Mouse (Mus musculus) embryonic stem cell, embryonic (primary cell): Measurements from ENCODE around the gene Slc35g2.

Source experiments
- CTCF ChIA-PET, 4 experiments: fragments of 300-600 bp in 2 of 4; fragments of 350-600 bp in 2 of 4; sonication (Branson Sonifier 250); formaldehyde crosslinking; loops; one replicate each; lab custom pipeline; 2022; ENCODE audit warnings: inconsistent platforms in 2 of 4; lab: Charles Lee
- POLR2A ChIA-PET, 4 experiments: fragments of 300-600 bp in 2 of 4; fragments of 350-600 bp in 2 of 4; sonication (Branson Sonifier 250); formaldehyde crosslinking; loops; one replicate each; lab custom pipeline; 2022; ENCODE audit warnings: antibody characterized with exemption in 4 of 4, inconsistent platforms in 1 of 4; lab: Charles Lee

Gene Slc35g2

DNA sequence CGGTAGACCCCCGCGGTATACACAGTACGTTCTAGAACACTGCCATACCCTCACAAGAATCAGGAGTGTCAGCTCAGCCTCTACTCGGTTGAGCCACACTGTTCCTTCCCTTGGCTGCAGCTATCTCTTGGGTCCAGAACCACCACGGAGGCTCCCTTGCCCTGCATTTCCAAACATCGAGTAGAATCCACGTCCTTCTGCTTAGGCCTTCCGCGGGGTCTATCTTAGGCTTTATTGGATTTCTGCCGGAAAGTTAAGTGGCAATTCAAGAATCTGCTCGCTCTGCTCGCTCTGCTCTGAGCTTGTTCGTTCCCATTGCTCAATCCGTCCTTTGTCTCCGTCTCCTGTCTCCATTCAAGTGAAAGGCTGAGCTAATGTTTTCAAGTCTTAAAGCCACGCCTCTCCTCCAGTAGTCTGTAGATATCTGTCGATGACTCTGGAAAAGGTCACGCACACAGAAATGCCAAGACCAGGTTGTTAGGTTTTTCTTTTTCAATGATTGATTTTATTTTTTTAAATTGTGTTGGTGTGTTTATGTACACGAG, 9.4 kb upstream of the Slc35g2 start:
- CTCF ChIA-PET: interaction anchor here in 3 of 4 experiments (0.7 to 1.2 kb wide), 7 partner anchors 9 to 1774 kb away, joined by 3 to 11 read pairs (median 4); partner anchors contain the start of genes Ephb1 (in 1 of the 3) and Nck1 (in 1 of the 3)
- POLR2A ChIA-PET: interaction anchor here (0.5 to 5.7 kb wide), 25 partner anchors 9 to 1889 kb away, joined by 3 to 77 read pairs (median 5); partner anchors contain the start of genes Stag1 (in 3 of the 4), Nck1 (in 2 of the 4) and Slc35g2 (in 1 of the 4)

DNA sequence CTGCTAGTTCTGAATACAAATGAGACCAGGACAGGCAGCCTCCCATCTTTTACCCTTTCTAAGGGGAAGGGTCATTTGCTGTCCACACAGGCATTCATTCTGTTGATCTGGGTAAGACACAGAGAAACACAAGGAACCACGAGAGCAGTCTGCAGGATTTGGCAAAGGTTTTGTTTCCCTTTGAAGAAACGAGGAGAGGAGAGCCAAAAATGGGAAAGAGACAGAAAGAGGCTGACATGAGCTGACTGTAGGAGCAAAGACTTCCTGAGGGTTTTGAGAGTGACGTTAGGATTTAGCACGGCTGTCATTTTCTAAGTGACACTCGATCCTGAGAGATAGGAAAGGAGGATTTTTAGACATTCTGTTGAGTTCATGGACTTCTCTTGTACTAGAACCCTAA, 3.1 kb upstream of the Slc35g2 start:
- ChIA-PET CTCF (no interaction called here), POLR2A (interaction anchor here in 1 of 4 experiments (0.5 to 0.9 kb wide), 2 partner anchors 11 to 46 kb away, joined by 3 read pairs; no protein-coding TSS in a partner anchor)

DNA sequence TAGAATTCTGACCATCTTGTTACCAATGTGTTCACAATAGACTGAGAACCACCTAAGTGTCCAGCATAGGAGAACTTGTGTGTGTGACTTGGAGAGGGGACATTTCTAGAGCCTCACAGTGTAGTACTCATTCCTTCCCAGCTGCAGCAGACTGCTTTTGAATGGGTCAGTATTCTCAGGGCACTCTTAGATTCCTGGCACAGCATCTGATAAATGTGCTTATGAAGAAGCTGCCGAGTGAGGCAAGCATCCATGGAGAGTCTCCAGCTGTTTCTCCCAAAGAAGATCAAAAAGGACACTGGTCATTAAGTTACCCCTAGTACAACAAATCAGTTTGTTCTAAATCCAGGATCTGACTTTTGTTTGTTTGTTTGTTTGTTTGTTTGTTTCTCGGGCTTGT, 2.4 kb upstream of the Slc35g2 start:
- ChIA-PET CTCF (no interaction called here), POLR2A (no interaction called here)

DNA sequence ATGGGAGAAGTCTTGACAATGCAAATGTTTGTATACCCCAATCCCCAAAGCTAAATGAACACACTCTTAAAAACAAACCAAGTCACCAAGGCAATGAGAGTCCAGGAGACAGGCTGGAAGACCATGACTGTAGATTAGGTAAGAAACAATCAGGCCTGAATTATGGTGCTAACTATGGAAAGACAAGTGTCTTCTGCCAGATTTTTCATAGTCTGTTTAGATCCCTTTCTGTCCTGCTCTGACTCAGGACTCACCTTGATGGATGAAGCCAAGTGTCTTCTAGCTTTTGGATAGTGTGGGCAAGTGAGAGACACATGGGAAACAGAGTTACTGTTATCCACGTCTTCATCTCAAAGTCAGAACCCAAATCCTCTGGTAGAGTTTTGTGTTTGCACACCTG, 621 bp upstream of the Slc35g2 start:
- ChIA-PET CTCF (interaction anchor here in 3 of 4 experiments (0.6 to 2.3 kb wide), 3 partner anchors 9 to 124 kb away, joined by 3 to 14 read pairs (median 3); no protein-coding TSS in a partner anchor), POLR2A (interaction anchor here in 3 of 4 experiments (0.6 to 3.6 kb wide), 9 partner anchors 9 to 387 kb away, joined by 3 to 15 read pairs (median 5); partner anchors contain the start of gene Nck1 (in 2 of the 3))

DNA sequence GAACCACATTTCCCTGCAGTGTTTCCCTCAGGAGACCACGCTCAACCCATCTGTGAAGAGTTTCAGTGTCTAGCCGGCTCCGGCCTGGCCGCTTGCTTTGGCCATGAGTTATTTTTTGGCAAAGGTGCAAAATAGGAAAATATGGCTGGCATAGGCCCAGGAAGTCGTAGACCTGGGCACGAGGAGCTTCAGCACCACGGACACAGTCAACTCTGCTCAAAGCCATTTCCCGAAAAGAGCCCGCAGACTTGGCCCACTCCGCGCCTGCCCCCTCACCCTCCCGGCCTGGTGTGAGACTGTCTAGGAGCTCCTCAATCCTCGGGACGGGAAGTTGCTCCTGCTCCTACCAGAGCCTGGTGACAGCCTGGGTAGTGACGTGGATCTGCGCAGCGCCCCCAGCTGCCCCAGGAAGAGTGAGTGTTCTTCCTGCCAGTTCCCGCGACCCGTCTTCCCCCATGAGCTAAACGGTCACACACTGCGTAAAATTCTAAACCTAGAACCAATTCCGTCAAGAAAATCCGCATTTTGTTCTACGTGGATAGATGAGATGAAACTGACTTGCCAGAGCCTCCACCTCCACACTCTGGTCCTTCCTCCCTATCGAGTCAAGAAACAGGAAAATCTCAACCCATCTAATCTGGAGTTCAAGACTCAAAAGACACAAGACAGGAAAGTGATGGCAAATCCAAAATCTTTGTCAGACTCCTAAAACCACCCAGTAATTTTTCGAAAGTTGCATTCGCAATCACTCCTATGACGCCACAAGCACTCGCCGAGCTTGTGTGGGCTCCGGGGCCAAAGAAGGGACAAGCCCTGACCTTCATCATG, 878 bp downstream of the Slc35g2 start:
- CTCF ChIA-PET: interaction anchor here in 3 of 4 experiments (0.6 to 2.3 kb wide), 13 partner anchors 9 to 1922 kb away, joined by 3 to 14 read pairs (median 4); partner anchors contain the start of gene Nck1 (in 2 of the 3)
- POLR2A ChIA-PET: interaction anchor here (0.5 to 3.6 kb wide), 22 partner anchors 11 to 465 kb away, joined by 3 to 16 read pairs (median 4); partner anchors contain the start of genes Nck1 (in 4 of the 4), Stag1 (in 2 of the 4) and Pccb (in 1 of the 4)

DNA sequence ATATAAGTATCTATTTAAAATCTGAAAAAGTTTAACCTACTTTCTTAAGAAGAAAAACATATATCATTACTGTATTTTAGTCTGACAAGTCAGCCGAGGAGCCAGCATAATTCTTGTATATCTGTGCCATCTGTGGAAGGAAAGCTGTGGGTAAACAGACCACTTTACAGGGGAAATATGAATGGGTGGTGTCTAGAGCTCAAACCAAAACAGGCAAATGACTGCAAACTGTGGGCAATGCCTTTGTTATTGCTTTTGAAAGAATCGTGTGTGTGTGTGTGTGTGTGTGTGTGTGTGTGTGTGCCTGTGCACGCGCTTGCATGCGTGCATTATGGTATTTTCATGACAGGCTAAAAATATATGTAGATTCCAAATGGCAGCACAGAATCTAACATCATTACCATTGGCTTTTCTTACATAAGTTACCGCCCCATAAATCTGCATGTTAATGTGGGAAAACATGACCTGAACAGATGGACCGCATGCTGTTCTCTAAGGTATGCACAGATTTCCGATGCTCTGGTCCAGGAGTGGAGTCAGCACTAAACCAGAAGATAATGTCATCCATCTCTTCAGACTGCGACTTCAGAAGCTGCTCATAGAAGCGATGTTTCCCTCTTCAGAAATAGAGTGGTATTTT, 10.5 kb downstream of the Slc35g2 start:
- ChIA-PET CTCF (no interaction called here), POLR2A (interaction anchor here in 1 of 4 experiments (0.6 to 3.3 kb wide), 4 partner anchors 8 to 1228 kb away, joined by 3 to 14 read pairs (median 4); no protein-coding TSS in a partner anchor)

DNA sequence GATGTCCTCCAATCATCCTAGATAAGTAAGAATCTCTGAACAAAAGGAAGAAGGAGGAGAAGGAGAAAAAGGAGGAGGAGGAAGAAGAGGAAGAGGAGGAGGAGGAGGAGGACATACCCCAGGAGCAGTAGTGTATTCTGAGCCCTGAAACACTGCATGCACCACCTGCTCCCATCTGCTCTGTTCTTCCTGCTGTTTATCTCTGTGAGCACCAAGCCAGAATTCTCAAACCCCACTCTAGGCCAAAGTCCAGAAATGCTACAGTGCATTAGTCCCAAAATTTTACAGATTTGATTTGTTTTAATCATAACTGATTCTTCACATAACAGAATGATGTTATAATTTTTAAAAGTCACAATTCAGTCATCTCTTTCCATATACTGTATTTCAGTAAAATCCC, 11.9 kb downstream of the Slc35g2 start:
- ChIA-PET POLR2A (interaction anchor here in 2 of 4 experiments (0.6 to 2.0 kb wide), 3 partner anchors 13 to 269 kb away, joined by 3 to 7 read pairs (median 6); partner anchors contain the start of gene Nck1 (in 1 of the 2)), CTCF (no interaction called here)

DNA sequence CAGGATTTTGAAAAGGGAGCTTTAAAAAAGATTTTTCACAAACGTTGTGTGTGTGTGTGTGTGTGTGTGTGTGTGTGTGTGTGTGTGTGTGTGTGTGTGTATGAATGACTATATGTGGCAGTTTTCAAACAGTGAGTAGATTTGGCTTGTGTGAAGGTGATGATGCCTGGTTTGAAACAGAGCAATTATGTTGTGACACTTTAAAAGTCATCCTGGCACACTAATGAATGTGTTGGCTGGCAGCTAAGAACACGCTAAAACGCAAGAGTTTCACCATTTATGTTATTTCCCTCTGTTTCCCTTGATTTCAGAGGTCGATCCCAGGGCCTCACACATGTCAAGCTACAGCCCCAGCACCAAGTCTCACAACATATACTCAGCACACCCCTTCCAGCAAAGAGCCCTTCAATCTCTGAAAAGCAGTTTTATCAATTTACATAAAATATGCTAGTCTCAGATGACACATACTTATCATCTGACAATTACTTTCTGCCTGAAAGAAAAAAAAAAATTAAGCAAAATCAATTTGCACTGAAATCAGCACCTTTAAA, 12.8 kb downstream of the Slc35g2 start:
- CTCF ChIA-PET: interaction anchor here in 2 of 4 experiments (0.8 to 1.1 kb wide), 3 partner anchors 11 to 38 kb away, joined by 3 to 5 read pairs (median 3); no protein-coding TSS in a partner anchor

DNA sequence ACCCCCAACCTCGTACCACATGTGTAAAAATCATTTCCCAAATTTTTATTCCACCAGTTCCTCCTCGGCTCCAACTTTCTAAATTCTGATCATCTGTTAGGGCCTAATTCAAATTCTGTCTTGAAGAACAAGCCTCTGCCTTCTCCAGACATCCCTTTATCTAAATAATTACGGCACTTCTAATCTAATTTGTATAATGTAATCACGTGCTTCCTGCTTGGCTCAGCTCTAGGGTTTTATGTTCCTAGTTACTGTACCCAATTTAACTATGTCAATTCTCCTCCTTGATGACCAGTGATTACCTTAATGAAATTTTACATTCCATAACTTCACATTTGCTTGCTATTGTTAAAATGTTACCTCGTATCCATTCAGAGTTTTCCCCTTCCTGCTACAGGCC, 15.2 kb downstream of the Slc35g2 start:
- ChIA-PET POLR2A (interaction anchor here in 2 of 4 experiments (1.2 to 1.7 kb wide), 2 partner anchors 9 to 10 kb away, joined by 3 to 5 read pairs; partner anchors contain the start of gene Nck1 (in 2 of the 2)), CTCF (interaction anchor here in 1 of 4 experiments (2.0 kb wide), 1 partner anchor 10 kb away, joined by 9 read pairs; the partner anchor contains the start of gene Nck1)

More for the DNA sequence above, 12.8 kb downstream of the Slc35g2 start:
- POLR2A ChIA-PET: interaction anchor here in 3 of 4 experiments (0.5 to 2.0 kb wide), 3 partner anchors 12 to 196 kb away, joined by 3 to 6 read pairs (median 4); partner anchors contain the start of gene Nck1 (in 2 of the 3)

DNA sequence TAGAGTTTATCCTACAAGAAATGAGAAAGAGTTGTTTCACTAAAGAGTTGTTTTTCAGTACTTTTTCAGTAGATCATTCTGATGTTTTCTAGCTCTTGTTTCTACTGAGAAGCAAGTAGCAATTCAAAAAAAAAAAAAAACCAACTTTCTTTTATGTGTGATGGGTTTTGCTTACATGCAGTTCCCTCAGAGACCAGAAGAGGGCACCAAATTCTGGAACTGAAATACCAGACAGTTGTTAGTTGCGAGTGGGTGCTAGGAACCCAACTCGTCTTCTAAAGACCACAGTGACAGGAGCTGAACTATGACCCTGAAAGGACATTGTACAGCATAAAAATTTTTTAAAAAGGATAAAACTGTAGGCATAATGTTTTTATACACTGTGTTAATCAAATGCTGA, 22.6 kb downstream of the Slc35g2 start:
- CTCF ChIA-PET: interaction anchor here (0.6 to 1.3 kb wide), 23 partner anchors 15 to 1018 kb away, joined by 3 to 8 read pairs (median 3); no protein-coding TSS in a partner anchor

DNA sequence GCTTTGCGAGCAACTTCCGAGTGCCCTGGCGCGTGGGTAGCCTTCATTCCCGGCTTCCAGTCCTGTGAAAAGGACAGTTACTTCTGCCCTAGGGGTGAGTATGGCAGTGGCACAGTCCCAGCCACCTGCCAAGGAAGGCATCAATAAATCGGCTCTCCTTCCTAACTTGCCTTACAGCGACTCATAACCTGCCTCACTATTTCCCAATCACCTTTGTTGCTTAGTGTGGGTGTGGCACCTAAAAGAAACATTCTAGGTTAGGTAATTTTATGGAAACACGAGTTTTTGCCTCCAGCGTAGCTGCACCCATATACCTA, 24.3 kb downstream of the Slc35g2 start:
- CTCF ChIA-PET: interaction anchor here (0.5 to 2.7 kb wide), 32 partner anchors 8 to 1934 kb away, joined by 3 to 36 read pairs (median 4); partner anchors contain the start of gene Pccb (in 1 of the 4)

More for the DNA sequence above, 22.6 kb downstream of the Slc35g2 start:
- POLR2A ChIA-PET: interaction anchor here in 3 of 4 experiments (0.6 to 7.6 kb wide), 8 partner anchors 10 to 1232 kb away, joined by 3 to 187 read pairs (median 4); no protein-coding TSS in a partner anchor

DNA sequence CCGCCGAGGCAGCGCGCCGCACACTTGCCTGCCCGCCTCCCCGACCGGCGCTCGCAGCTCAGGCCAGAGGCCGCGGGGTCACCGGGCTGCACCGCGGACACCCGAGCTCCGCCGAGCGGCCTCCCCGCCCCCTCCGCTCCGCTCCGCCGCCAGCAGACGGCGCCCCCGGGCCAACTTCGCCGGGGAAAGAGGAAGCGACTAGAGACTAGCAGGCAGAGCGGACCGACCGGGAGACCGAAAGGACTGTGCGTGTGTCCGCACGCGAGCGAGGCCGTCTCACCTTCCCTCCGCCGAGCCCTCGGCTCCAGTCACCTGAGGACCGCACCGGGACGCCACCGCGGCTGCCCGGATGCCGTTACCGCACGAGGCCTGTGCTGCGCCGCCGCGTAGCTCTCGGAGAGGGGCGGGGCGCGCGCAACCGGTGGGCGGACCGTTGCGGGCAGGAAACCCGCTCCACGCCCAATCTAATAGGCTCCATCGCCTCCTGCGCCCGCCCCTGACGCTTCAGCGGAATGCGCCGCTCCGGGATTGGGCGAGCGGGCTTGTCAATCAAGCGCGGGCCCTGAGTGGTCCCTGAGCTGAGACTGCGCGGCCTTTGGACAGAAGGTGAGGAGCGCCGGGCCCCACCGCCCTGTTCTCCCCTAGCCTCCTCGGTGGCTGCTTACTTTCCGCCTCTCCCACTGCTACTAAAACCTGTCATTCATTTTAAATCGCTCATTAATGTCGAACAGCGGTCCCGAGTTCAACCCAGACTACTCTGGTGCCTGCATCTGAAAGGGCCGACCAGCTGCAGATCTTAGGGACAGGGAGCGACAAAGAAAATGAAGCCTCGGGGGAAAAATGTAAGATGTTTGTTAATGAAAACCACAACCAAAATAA, 24.9 kb downstream of the Slc35g2 start, which contains the start of gene Nck1:
TSS of gene Nck1 (minus strand) at position 420 of the 879 bp plus-strand sequence.
- ChIA-PET POLR2A (interaction anchor here (0.6 to 7.6 kb wide), 78 partner anchors 8 to 1071 kb away, joined by 3 to 187 read pairs (median 4); partner anchors contain the start of genes Pccb (in 2 of the 4), Msl2 (in 1 of the 4), Ppp2r3a (in 1 of the 4) and Slc35g2 (in 1 of the 4)), CTCF (interaction anchor here (0.5 to 2.7 kb wide), 43 partner anchors 9 to 1934 kb away, joined by 3 to 36 read pairs (median 4); partner anchors contain the start of gene Pccb (in 1 of the 4))

More for the DNA sequence above, 24.3 kb downstream of the Slc35g2 start:
- POLR2A ChIA-PET: interaction anchor here (0.7 to 7.6 kb wide), 59 partner anchors 8 to 705 kb away, joined by 3 to 187 read pairs (median 6); partner anchors contain the start of genes Pccb (in 2 of the 4), Ppp2r3a (in 1 of the 4), Slc35g2 (in 1 of the 4) and Stag1 (in 1 of the 4)

DNA sequence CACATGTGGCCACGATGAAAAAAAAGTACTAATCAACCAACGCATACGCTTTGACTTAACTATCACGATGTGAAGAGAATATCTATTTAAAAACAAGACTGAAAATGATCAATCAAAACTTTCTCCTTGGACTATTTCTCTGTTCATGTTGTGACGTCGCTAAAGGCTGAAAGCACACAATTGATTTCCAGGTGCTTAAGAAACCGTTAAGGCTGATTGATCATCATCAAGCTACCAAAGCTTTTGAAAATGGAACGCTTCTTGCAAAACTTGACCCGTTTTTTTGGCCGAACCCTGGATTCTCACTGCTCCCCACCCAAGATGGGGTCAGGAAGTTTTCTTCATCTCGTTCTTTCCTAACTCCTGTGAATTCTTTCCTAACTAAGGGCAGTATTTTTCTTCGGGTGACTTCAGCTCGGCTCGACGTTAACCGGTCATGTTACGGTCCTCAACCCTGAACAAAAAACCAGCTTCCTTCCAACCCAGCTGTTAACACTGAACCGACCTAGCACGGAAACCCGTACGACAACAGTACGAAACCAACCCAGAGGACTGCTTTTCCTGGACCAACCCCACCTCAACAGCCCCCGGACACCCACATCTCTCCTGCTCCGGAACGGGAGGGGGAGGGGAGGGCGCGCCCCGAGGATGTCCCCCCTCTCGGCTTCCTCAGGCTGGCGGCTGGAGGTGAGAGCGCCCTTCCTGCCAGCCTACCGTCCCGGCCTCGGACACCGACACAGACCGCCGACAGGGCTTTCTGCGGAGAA, 25.8 kb downstream of the Slc35g2 start:
- CTCF ChIA-PET: interaction anchor here (0.5 to 2.7 kb wide), 29 partner anchors 10 to 409 kb away, joined by 3 to 36 read pairs (median 4); no protein-coding TSS in a partner anchor

DNA sequence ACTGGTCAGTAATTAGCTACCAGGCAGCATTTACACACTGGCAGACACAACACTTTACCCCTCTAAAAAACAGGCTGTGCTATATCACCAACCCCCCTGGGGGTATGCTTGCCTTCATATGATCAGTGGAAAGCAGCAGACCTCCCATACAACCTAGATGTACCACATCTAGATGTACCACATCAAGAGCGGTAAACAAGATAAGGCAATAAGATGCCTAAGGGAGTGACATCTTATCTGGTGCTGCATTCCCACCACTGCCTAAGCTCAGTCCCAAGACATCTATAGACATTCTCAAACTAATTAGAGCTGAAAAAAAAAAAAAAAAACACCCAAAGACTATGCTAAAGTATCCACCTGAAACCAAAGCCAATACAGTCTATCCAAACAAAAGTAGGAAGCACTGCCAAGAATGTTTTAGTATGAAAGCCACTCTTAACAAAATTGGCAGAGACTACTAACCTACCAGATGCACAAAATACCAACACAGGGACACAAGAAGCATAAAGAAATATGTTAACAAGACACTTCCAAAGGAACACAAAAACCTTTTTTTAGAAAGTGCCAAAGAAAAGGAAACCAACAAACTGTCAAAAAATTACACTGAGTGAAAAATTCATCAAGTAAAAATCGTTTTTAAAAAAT, 35.1 kb downstream of the Slc35g2 start:
- CTCF ChIA-PET: interaction anchor here in 3 of 4 experiments (0.6 to 1.4 kb wide), 7 partner anchors 10 to 339 kb away, joined by 3 to 8 read pairs (median 4); partner anchors contain the start of gene Nck1 (in 1 of the 3)
- POLR2A ChIA-PET: interaction anchor here (0.6 to 3.1 kb wide), 6 partner anchors 10 to 1567 kb away, joined by 3 to 15 read pairs (median 4); partner anchors contain the start of gene Nck1 (in 3 of the 4)

More for the DNA sequence above, 25.8 kb downstream of the Slc35g2 start:
- POLR2A ChIA-PET: interaction anchor here (0.8 to 7.6 kb wide), 63 partner anchors 7 to 706 kb away, joined by 3 to 187 read pairs (median 5); partner anchors contain the start of genes Pccb (in 2 of the 4), Msl2 (in 1 of the 4), Ppp2r3a (in 1 of the 4) and Slc35g2 (in 1 of the 4)
